Mouse (Mus musculus): ENCODE data around the gene Slc22a3.

Slc22a3 gene

DNA sequence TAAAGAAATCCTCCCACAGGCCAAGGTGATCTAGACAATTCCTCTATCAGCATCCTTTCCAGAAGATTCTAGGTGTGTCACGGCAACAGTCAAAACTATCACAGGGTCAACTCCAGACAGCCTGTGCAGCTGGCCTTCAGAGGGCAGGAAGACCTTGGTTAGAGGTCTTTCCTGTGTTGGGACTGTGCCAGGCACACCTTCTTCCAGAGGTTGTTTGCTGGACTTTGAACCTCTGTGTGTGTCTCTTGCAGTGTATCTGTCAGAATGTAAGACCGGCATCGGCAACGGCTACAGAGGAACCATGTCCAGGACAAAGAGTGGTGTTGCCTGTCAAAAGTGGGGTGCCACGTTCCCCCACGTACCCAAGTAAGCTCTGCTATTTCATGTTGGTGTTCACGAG is 119.3 kb downstream of the Slc22a3 start:
- no peak for DNase-seq

- DNase-seq = no peak
These were observed 119.7 kb downstream of the Slc22a3 start for GRCm38 (mm10) chr17:12387781-12388180.

GRCm38 (mm10) chr17:12385049-12385794 is 122.3 kb downstream of the Slc22a3 start:
- DNase-seq = no peak

DNA sequence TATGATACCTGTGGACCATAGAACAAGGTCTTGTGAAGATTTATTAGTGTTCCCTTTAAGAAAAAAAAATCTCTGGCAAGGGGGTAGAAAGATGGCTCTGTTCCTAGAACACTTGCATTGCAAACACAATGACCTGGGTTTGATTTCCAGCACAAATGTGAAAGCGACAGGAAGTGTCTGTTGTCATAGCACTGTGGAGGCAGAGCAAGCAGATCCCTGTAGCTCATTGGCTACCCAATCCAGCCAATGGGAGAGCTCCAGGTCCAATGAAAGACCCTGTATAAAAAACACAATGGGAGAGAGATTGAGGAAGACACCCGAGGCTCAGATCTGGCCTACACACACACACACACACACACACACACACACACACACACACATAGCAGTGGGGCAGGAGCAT is 125.0 kb downstream of the Slc22a3 start:
- DNase-seq = no peak

DNA sequence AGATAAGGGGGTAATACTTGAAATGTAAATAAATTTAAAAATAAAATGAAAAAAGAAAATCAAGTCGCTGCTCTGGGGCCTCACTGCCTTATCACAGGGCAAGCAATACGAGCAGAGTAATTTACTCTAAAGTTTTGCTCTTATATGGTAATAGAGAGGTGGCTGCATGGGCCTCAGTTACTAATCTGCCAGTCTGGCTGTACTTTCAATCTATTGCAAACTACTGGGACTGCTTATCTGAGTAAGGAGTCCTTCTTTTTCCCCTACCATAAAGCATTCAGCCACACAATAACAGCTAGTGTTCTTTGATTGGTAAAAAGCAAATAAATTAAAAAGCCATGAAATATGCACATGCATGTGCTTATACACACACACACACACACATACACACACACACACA is 125.9 kb downstream of the Slc22a3 start:
- no peak for DNase-seq

DNA sequence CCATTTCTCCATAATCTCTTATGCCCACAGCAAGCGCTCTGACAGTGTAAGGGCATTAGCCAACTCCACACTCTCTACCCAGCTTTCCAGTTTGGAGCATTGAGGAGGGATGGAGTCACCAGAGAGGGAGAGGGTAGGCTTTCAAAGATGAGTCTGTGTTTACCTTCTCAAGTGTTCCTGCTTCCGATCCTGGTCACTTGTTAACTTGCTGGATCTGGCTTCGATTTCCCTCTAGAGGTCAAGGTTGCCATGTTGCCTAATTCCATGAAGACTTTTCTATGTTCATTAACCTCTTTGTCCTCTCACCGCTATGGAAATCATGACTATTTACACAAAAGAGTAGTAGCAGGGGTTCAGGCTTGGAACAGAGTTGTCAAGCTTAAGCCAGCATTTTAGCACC is 127.2 kb downstream of the Slc22a3 start:
- no peak for DNase-seq

DNA sequence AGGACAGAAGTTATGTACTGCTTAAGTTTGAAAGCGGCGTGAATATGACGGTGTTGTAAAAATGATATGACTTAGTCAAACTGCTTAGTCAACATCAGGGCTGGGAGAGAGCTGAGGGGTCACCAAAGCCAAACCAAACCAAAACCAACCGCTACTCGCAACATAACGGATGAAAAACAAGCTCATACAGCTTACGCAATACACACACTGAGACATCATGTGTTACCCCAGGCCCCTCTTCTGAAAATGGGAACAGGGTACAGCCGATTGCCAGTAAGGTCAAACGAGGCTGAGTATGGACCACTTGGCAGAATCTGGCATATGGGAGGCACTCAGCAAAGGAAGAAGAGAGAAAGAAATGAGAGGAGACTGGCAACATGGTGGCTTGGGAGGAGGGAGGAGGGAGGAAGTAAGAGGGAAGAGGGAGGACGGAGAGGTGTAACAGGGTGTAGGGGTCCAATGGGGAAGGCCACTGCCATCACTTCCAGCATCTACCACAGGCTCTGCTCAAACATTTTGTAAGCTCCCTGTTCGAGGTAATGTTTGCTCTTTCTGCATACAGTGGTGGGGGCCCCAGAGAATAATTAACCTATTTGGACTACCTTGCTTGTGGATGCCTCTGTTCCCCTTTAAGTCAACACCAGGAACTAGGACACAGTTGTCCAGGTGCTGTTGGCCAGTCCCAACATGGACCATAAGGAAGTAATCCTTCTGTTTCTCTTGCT is 129.4 kb downstream of the Slc22a3 start, which contains the start of gene Plg:
Gene Plg (plus strand): TSS at position 628 of the 725 bp plus-strand sequence.
- DNase-seq = no peak

DNA sequence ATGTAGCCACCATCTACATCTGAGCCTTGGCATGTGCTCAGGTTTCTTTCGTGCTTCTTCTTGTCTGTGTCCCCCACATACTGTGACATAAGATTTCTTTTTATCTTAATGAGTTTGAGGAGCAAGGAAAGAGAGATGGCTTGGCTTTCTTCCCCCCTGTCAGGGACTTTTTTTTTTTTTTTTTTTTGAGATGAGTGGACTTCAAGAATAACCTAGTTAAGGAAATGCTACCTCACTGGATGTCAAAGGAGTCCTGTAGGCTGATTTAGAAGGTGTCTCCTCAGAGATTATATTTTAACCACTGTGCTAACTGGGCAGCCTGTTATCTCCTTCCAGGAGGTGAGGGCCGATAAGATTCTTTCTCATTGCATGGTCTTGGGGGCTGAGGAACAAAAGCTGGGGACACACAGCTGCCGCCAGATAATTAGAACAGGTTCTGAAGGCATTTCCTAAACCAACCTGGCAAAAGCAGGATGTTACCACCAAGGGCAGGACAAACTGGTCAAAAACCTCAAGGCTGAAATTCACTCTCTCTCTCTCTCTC is 133.8 kb downstream of the Slc22a3 start:
- no peak for DNase-seq

- peak; percentile 67 for DNase-seq
These were observed 135.5 kb downstream of the Slc22a3 start for GRCm38 (mm10) chr17:12372021-12372420.

- peak; percentile 11 for DNase-seq
These were observed 136.1 kb downstream of the Slc22a3 start for GRCm38 (mm10) chr17:12371310-12371925.

DNA sequence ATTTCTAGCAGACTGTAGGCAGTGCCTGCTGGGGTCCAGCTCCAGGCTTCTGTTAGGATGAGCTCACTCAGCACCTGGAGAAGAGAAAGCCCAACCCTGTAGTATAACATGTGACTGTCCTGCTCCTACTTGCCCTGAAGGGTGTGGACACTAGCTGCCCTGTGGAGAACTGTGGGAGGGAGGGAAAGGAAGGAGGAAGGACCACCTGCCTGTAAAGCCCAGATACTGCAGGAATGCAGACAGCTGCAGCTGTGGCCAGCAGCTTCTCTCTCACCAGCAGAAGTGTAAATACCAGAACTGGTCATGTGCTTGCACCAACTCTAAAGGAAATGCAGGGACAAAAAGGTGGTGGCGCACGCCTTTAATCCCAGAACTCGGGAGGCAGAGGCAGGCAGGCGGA is 137.2 kb downstream of the Slc22a3 start:
- DNase-seq = no peak

GRCm38 (mm10) chr17:12369393-12369792 is 138.1 kb downstream of the Slc22a3 start:
- no peak for DNase-seq
